Mouse (Mus musculus) ovary, adult 18-20 months (tissue): Measurements from ENCODE around the gene Isca2.
A peak's percentile ranks its signal among the peaks of the same experiment; 100 is the strongest.

ENCODE experiments used
- DNase-seq: peaks from one replicate; pipeline ENCODE4 v3.0.0; 2022; ENCODE audit warnings: low spot score, mixed read lengths

Gene Isca2

GRCm38 (mm10) chr12:84772726-84773441, at the start of gene Isca2, which contains the start of gene Npc2:
TSS of gene Isca2 (plus strand) at chr12:84773251.
TSS of gene Npc2 (minus strand) at chr12:84773152.
- DNase-seq: peak; percentile 99

- no peak for DNase-seq
Observed at GRCm38 (mm10) chr12:84726391-84726790, 46.7 kb upstream of the Isca2 start.

- DNase-seq: no peak
Observed at GRCm38 (mm10) chr12:84726986-84727385, 46.1 kb upstream of the Isca2 start.

- DNase-seq: no peak
Observed at GRCm38 (mm10) chr12:84727434-84727833, 45.6 kb upstream of the Isca2 start.

- DNase-seq: no peak
Observed at GRCm38 (mm10) chr12:84728421-84728820, 44.6 kb upstream of the Isca2 start.

GRCm38 (mm10) chr12:84733366-84733765, 39.7 kb upstream of the Isca2 start:
- no peak for DNase-seq

- DNase-seq: no peak
Observed at GRCm38 (mm10) chr12:84743496-84743895, 29.6 kb upstream of the Isca2 start.

- no peak for DNase-seq
Observed at GRCm38 (mm10) chr12:84745700-84746099, 27.4 kb upstream of the Isca2 start.

- no peak for DNase-seq
Observed at GRCm38 (mm10) chr12:84748134-84748533, 24.9 kb upstream of the Isca2 start.

- DNase-seq: no peak
Observed at GRCm38 (mm10) chr12:84750661-84751060, 22.4 kb upstream of the Isca2 start.

GRCm38 (mm10) chr12:84752131-84752977, 20.7 kb upstream of the Isca2 start:
- DNase-seq: no peak

GRCm38 (mm10) chr12:84755008-84755695, 17.9 kb upstream of the Isca2 start:
- no peak for DNase-seq

- DNase-seq: no peak
Observed at GRCm38 (mm10) chr12:84756016-84756415, 17.0 kb upstream of the Isca2 start.

- no peak for DNase-seq
Observed at GRCm38 (mm10) chr12:84759063-84759462, 14.0 kb upstream of the Isca2 start.

- no peak for DNase-seq
Observed at GRCm38 (mm10) chr12:84762532-84762931, 10.5 kb upstream of the Isca2 start.

GRCm38 (mm10) chr12:84763577-84764218, 9.4 kb upstream of the Isca2 start:
- DNase-seq: no peak

- no peak for DNase-seq
Observed at GRCm38 (mm10) chr12:84764756-84765155, 8.3 kb upstream of the Isca2 start.

- no peak for DNase-seq
Observed at GRCm38 (mm10) chr12:84765506-84765905, 7.5 kb upstream of the Isca2 start.

- DNase-seq: no peak
Observed at GRCm38 (mm10) chr12:84766113-84766735, 6.8 kb upstream of the Isca2 start.

- DNase-seq: no peak
Observed at GRCm38 (mm10) chr12:84767510-84767909, 5.5 kb upstream of the Isca2 start.

- no peak for DNase-seq
Observed at GRCm38 (mm10) chr12:84769624-84770023, 3.4 kb upstream of the Isca2 start.
